In genomic region chr4:134856501-134856900, GRCm38 (mm10) we compare ENCODE assay signal across 16 mouse cellular contexts. TPM values are rescaled to one million over a fixed set of nuclear protein-coding genes. Genes with fewer than 3 reads are reported as not detected.
DNase-seq lines count a peak whose midpoint lies in the region; ATAC-seq and TF ChIP-seq lines count a peak whose summit lies in the region.
"Had no signal": no experiment of that assay in that cellular context is flagged by ENCODE, and none has a peak within 500 bp of the region (broad histone marks: within the 10 kb centered on the region; RNA-seq: fewer than 3 reads in every experiment).

No protein-coding gene starts in this region.

- 24% methylated on average over 5 of the region's 5 CpGs for WGBS in kidney, postnatal 0 days
- 20% methylated on average over 5 of the region's 5 CpGs for WGBS in kidney, embryonic 16.5 days
- 23% methylated on average over 5 of the region's 5 CpGs for WGBS in embryonic facial prominence, embryonic 12.5 days
- 27% methylated on average over 5 of the region's 5 CpGs for WGBS in limb, embryonic 15.5 days
- 16% methylated on average over 5 of the region's 5 CpGs for WGBS in heart, embryonic 10.5 days

- TF ChIP-seq EP300 in ES-Bruce4 (IDR thresholded peaks at IDR 0.05; ENCODE audit: insufficient read depth, low read depth, low read length), result peak; percentile 86

- DNase-seq in kidney, postnatal 0 days (ENCODE audit: low spot score), result peak; percentile 46
- no peak for DNase-seq in left cerebral cortex, postnatal 4 days
- no peak for DNase-seq in heart, embryonic 10.5 days (ENCODE audit: low spot score)
- DNase-seq in spleen, postnatal 14 days (ENCODE audit: low spot score in 2 of 2), result no peak
- DNase-seq: gastrocnemius, adult 2 months; right cerebral cortex, adult 18-20 months; thymus, adult 2 months had no signal

- no peak overlapping the region for H3K4me3 ChIP-seq in kidney, postnatal 0 days (replicated peaks; ENCODE audit: low read depth, low read length)
- H3K4me3 ChIP-seq in kidney, embryonic 16.5 days (ENCODE audit: low read length), result no peak overlapping the region
- H3K4me3 ChIP-seq in ES-Bruce4 (ENCODE audit: low read depth, low read length), result no peak overlapping the region
- H3K4me3 ChIP-seq in embryonic facial prominence, embryonic 12.5 days, result no peak overlapping the region
- no peak overlapping the region for H3K4me3 ChIP-seq in limb, embryonic 15.5 days
- no peak overlapping the region for H3K4me3 ChIP-seq in heart, embryonic 10.5 days
- H3K4me3 ChIP-seq: forebrain, embryonic 13.5 days; gastrocnemius, adult 2 months had no signal

- H3K4me2 ChIP-seq in kidney, postnatal 0 days (ENCODE audit: low read length), result no peak overlapping the region
- no peak overlapping the region for H3K4me2 ChIP-seq in kidney, embryonic 16.5 days (replicated peaks; ENCODE audit: low read depth, low read length)
- no peak overlapping the region for H3K4me2 ChIP-seq in embryonic facial prominence, embryonic 12.5 days (replicated peaks)
- no peak overlapping the region for H3K4me2 ChIP-seq in limb, embryonic 15.5 days
- H3K4me2 ChIP-seq: forebrain, embryonic 13.5 days; hindbrain, embryonic 14.5 days had no signal

- intact Hi-C loops in left cerebral cortex, postnatal 4 days (cut with DNase I), result no loop called here

- ATAC-seq in kidney, postnatal 0 days (replicated peaks; ENCODE audit: low FRiP score, low read depth), result no peak
- ATAC-seq in kidney, embryonic 16.5 days (ENCODE audit: low FRiP score, low TSS enrichment), result no peak
- no peak for ATAC-seq in embryonic facial prominence, embryonic 12.5 days (ENCODE audit: insufficient number of reproducible peaks, insufficient read depth, low FRiP score, low TSS enrichment)
- no peak for ATAC-seq in limb, embryonic 15.5 days (ENCODE audit: insufficient number of reproducible peaks, low FRiP score, low TSS enrichment, low read depth)
- ATAC-seq: forebrain, embryonic 13.5 days; midbrain, embryonic 16.5 days had no signal

- no peaks in the 10 kb centered on the region for H3K27me3 ChIP-seq in kidney, postnatal 0 days (ENCODE audit: insufficient read depth, low read length)
- peaks cover 3% of the 10 kb centered on the region; the same call in 1 of the 2 replicates for H3K27me3 ChIP-seq in kidney, embryonic 16.5 days (ENCODE audit: insufficient read depth, low read length)
- no peaks in the 10 kb centered on the region for H3K27me3 ChIP-seq in ES-Bruce4 (ENCODE audit: control insufficient read depth, insufficient read depth, low read length, poor library complexity, severe bottlenecking)
- H3K27me3 ChIP-seq in embryonic facial prominence, embryonic 12.5 days, result no peaks in the 10 kb centered on the region
- peaks cover 4% of the 10 kb centered on the region; the same call in 1 of the 2 replicates for H3K27me3 ChIP-seq in limb, embryonic 15.5 days
- H3K27me3 ChIP-seq in heart, embryonic 10.5 days (ENCODE audit: insufficient read depth, poor library complexity, severe bottlenecking), result peaks cover 25% of the 10 kb centered on the region

- TF ChIP-seq CTCF in kidney, postnatal 0 days (IDR thresholded peaks at IDR 0.05; ENCODE audit: low read depth), result no peak
- no peak for TF ChIP-seq CTCF in ES-Bruce4 (IDR thresholded peaks at IDR 0.05; ENCODE audit: low read depth, low read length)

- peaks cover 5% of the 10 kb centered on the region; the same call in 1 of the 2 replicates for H3K4me1 ChIP-seq in kidney, postnatal 0 days (replicated peaks; ENCODE audit: insufficient read depth, low read length)
- H3K4me1 ChIP-seq in kidney, embryonic 16.5 days (ENCODE audit: insufficient read depth, low read length), result peaks cover 21% of the 10 kb centered on the region
- H3K4me1 ChIP-seq in ES-Bruce4 (ENCODE audit: control insufficient read depth, insufficient read depth, low read length), result peaks cover 11% of the 10 kb centered on the region
- H3K4me1 ChIP-seq in embryonic facial prominence, embryonic 12.5 days, result peaks cover 12% of the 10 kb centered on the region
- peaks cover 18% of the 10 kb centered on the region for H3K4me1 ChIP-seq in limb, embryonic 15.5 days
- H3K4me1 ChIP-seq in heart, embryonic 10.5 days, result peaks cover 21% of the 10 kb centered on the region

- no peak overlapping the region for H3K27ac ChIP-seq in kidney, postnatal 0 days
- H3K27ac ChIP-seq in kidney, embryonic 16.5 days (ENCODE audit: low read length), result no peak overlapping the region
- H3K27ac ChIP-seq in ES-Bruce4 (ENCODE audit: insufficient read depth, low read length), result peak overlapping the region; percentile 88
- 0 out of 2 replicates have a peak overlapping the region, but pooled peaks have one; percentile 72 for H3K27ac ChIP-seq in embryonic facial prominence, embryonic 12.5 days
- H3K27ac ChIP-seq in limb, embryonic 15.5 days, result peak overlapping the region; percentile 38; the same call in 1 of the 2 replicates
- H3K27ac ChIP-seq in heart, embryonic 10.5 days, result no peak overlapping the region
- H3K27ac ChIP-seq: forebrain, embryonic 13.5 days; gastrocnemius, adult 2 months; hindbrain, embryonic 14.5 days; macrophage had no signal

- H3K9ac ChIP-seq in kidney, postnatal 0 days (ENCODE audit: low read depth, low read length), result no peak overlapping the region
- H3K9ac ChIP-seq in kidney, embryonic 16.5 days (replicated peaks; ENCODE audit: low read length), result no peak overlapping the region
- no peak overlapping the region for H3K9ac ChIP-seq in ES-Bruce4 (ENCODE audit: low read depth, poor library complexity, severe bottlenecking)
- no peak overlapping the region for H3K9ac ChIP-seq in embryonic facial prominence, embryonic 12.5 days
- no peak overlapping the region for H3K9ac ChIP-seq in limb, embryonic 15.5 days
- H3K9ac ChIP-seq: forebrain, embryonic 13.5 days; hindbrain, embryonic 14.5 days had no signal

- no peaks in the 10 kb centered on the region for H3K9me3 ChIP-seq in kidney, postnatal 0 days (replicated peaks; ENCODE audit: low read length)
- no peaks in the 10 kb centered on the region for H3K9me3 ChIP-seq in kidney, embryonic 16.5 days (ENCODE audit: low read length)
- no peaks in the 10 kb centered on the region for H3K9me3 ChIP-seq in ES-Bruce4 (replicated peaks; ENCODE audit: control insufficient read depth, insufficient read depth, low read length, poor library complexity, severe bottlenecking)
- H3K9me3 ChIP-seq in embryonic facial prominence, embryonic 12.5 days, result no peaks in the 10 kb centered on the region
- no peaks in the 10 kb centered on the region for H3K9me3 ChIP-seq in limb, embryonic 15.5 days
- no peaks in the 10 kb centered on the region for H3K9me3 ChIP-seq in heart, embryonic 10.5 days
- H3K9me3 ChIP-seq: forebrain, embryonic 13.5 days had no signal

- TF ChIP-seq POLR2A in ES-Bruce4 (IDR thresholded peaks at IDR 0.05; ENCODE audit: insufficient read depth, low read length), result no peak

- no peaks in the 10 kb centered on the region for H3K36me3 ChIP-seq in kidney, postnatal 0 days (ENCODE audit: insufficient read depth, low read length)
- H3K36me3 ChIP-seq in kidney, embryonic 16.5 days (ENCODE audit: insufficient read depth, low read length), result no peaks in the 10 kb centered on the region
- no peaks in the 10 kb centered on the region for H3K36me3 ChIP-seq in ES-Bruce4 (ENCODE audit: control insufficient read depth, insufficient read depth, low read length, poor library complexity, severe bottlenecking)
- H3K36me3 ChIP-seq in embryonic facial prominence, embryonic 12.5 days, result no peaks in the 10 kb centered on the region
- no peaks in the 10 kb centered on the region for H3K36me3 ChIP-seq in limb, embryonic 15.5 days
- no peaks in the 10 kb centered on the region for H3K36me3 ChIP-seq in heart, embryonic 10.5 days

RNA-seq across cellular contexts. Expression of gene Maco1, which starts 3.4 kb away (rescaled TPM):
- 31.2 and 32.4 TPM in 2 replicates for polyA plus RNA-seq in kidney, postnatal 0 days (2015; fragmentation: Nextera tagmentation; extraction: Ambion mirVana)
- 33.1 and 38.4 TPM in 2 replicates for polyA plus RNA-seq in kidney, embryonic 16.5 days (2015; fragmentation: Nextera tagmentation; extraction: Ambion mirVana)
- 50.0 and 53.2 TPM in 2 replicates for polyA plus RNA-seq in ES-Bruce4 (2011; ENCODE audit: insufficient read depth, insufficient read length, low read depth, missing spikeins)
- polyA plus RNA-seq in embryonic facial prominence, embryonic 12.5 days (2016; fragmentation: Nextera tagmentation; extraction: Ambion mirVana), result 57.4 and 63.5 TPM in 2 replicates
- polyA plus RNA-seq in limb, embryonic 15.5 days (2015; fragmentation: Nextera tagmentation; extraction: Ambion mirVana), result 39.1 and 44.7 TPM in 2 replicates
- 10 to 100 TPM; 82.5 to 84.3 TPM for total RNA-seq in left cerebral cortex, postnatal 4 days (2021)
- 21.7 and 31.4 TPM in 2 replicates for polyA plus RNA-seq in heart, embryonic 10.5 days (2016; fragmentation: Nextera tagmentation; extraction: Ambion mirVana)

RNA-seq across cellular contexts. Expression of gene Rhd, which starts 7.8 kb away (rescaled TPM):
- 0.32 and 0.40 TPM in 2 replicates for polyA plus RNA-seq in kidney, postnatal 0 days (2015; fragmentation: Nextera tagmentation; extraction: Ambion mirVana)
- polyA plus RNA-seq in kidney, embryonic 16.5 days (2015; fragmentation: Nextera tagmentation; extraction: Ambion mirVana), result 2.7 and 3.0 TPM in 2 replicates
- polyA plus RNA-seq in ES-Bruce4 (2011; ENCODE audit: insufficient read depth, insufficient read length, low read depth, missing spikeins), result 4.2 and 4.6 TPM in 2 replicates
- 6.8 and 8.5 TPM in 2 replicates for polyA plus RNA-seq in embryonic facial prominence, embryonic 12.5 days (2016; fragmentation: Nextera tagmentation; extraction: Ambion mirVana)
- 2.7 and 4.0 TPM in 2 replicates for polyA plus RNA-seq in limb, embryonic 15.5 days (2015; fragmentation: Nextera tagmentation; extraction: Ambion mirVana)
- not detected for total RNA-seq in left cerebral cortex, postnatal 4 days (2021)
- polyA plus RNA-seq in heart, embryonic 10.5 days (2016; fragmentation: Nextera tagmentation; extraction: Ambion mirVana), result 24.2 and 38.7 TPM in 2 replicates
- total RNA-seq: gastrocnemius, adult 2 months had no signal
- polyA plus RNA-seq: large intestine, adult 2 months; macrophage had no signal

RNA-seq across cellular contexts. Expression of gene Tmem50a, which starts 58.3 kb away (rescaled TPM):
- polyA plus RNA-seq in kidney, postnatal 0 days (2015; fragmentation: Nextera tagmentation; extraction: Ambion mirVana), result 169 and 188 TPM in 2 replicates
- 177 and 178 TPM in 2 replicates for polyA plus RNA-seq in kidney, embryonic 16.5 days (2015; fragmentation: Nextera tagmentation; extraction: Ambion mirVana)
- polyA plus RNA-seq in ES-Bruce4 (2011; ENCODE audit: insufficient read depth, insufficient read length, low read depth, missing spikeins), result 84.6 and 87.1 TPM in 2 replicates
- polyA plus RNA-seq in embryonic facial prominence, embryonic 12.5 days (2016; fragmentation: Nextera tagmentation; extraction: Ambion mirVana), result 160 and 161 TPM in 2 replicates
- 193 and 203 TPM in 2 replicates for polyA plus RNA-seq in limb, embryonic 15.5 days (2015; fragmentation: Nextera tagmentation; extraction: Ambion mirVana)
- 100 to 1,000 TPM; 117 to 120 TPM for total RNA-seq in left cerebral cortex, postnatal 4 days (2021)
- 129 and 131 TPM in 2 replicates for polyA plus RNA-seq in heart, embryonic 10.5 days (2016; fragmentation: Nextera tagmentation; extraction: Ambion mirVana)

Comparison
In these comparisons a context has a peak if more than half of its experiments do, and no peak if none do; other contexts are left out.
1. H3K27ac ChIP-seq: peak in ES-Bruce4 (single experiment), embryonic facial prominence, embryonic 12.5 days (single experiment) and limb, embryonic 15.5 days (single experiment); none in kidney, postnatal 0 days (single experiment), kidney, embryonic 16.5 days (single experiment) and heart, embryonic 10.5 days (single experiment).